Mouse (Mus musculus) MEL (cell line): ENCODE measurements around the gene AC134908.4.

Source experiments
- BHLHE40 ChIP-seq: IDR thresholded peaks from 2 replicates; pipeline ENCODE4 v1.6.1; 2012; ENCODE audit warnings: low read depth, mild to moderate bottlenecking, inconsistent platforms, low read length, improper control_type of control experiment, borderline replicate concordance
- CHD2 ChIP-seq: IDR thresholded peaks from 2 replicates; pipeline ENCODE4 v1.6.1; 2011; ENCODE audit warnings: low read length, improper control_type of control experiment
- CTCF ChIP-seq, 3 experiments: IDR thresholded peaks in 2 of 3; conservative IDR thresholded peaks in 1 of 3; 2 replicates each; pipeline ENCODE4 v1.5.1; 2011 to 2012; ENCODE audit warnings: low read length in 3 of 3, low read depth in 2 of 3, mild to moderate bottlenecking in 2 of 3, improper control_type of control experiment in 1 of 3, inconsistent platforms in 1 of 3, mixed read lengths in 1 of 3, moderate library complexity in 1 of 3; ENCODE audit not compliant: control insufficient read depth in 1 of 3, insufficient read depth in 1 of 3, poor library complexity in 1 of 3, severe bottlenecking in 1 of 3
- GATA1 ChIP-seq: IDR thresholded peaks from 2 replicates; pipeline ENCODE4 v1.6.1; 2011; ENCODE audit warnings: low read depth, low read length, improper control_type of control experiment
- MXI1 ChIP-seq: IDR thresholded peaks from 2 replicates; pipeline ENCODE4 v1.6.1; 2011; ENCODE audit warnings: mild to moderate bottlenecking, low read depth, low read length, improper control_type of control experiment
- POLR2A ChIP-seq, 2 experiments: IDR thresholded peaks; 2 replicates each; pipeline ENCODE4 v1.6.1; 2011 to 2012; ENCODE audit warnings: low read length in 2 of 2, mild to moderate bottlenecking in 2 of 2, control low read depth in 1 of 2, improper control_type of control experiment in 1 of 2, low read depth in 1 of 2, moderate library complexity in 1 of 2; ENCODE audit not compliant: control insufficient read depth in 1 of 2, insufficient read depth in 1 of 2, poor library complexity in 1 of 2
- RAD21 ChIP-seq: IDR thresholded peaks from 2 replicates; pipeline ENCODE4 v1.6.1; 2011; ENCODE audit warnings: mild to moderate bottlenecking, low read depth, low read length, improper control_type of control experiment
- SMC3 ChIP-seq: IDR thresholded peaks from 2 replicates; pipeline ENCODE4 v1.6.1; 2011; ENCODE audit warnings: low read depth, low read length, improper control_type of control experiment
- TBP ChIP-seq: IDR thresholded peaks from 2 replicates; pipeline ENCODE4 v1.8.0; 2011; ENCODE audit warnings: low read depth, low read length, improper control_type of control experiment
- TCF12 ChIP-seq: IDR thresholded peaks from 2 replicates; pipeline ENCODE4 v1.6.1; 2014; ENCODE audit warnings: low read depth, mild to moderate bottlenecking, inconsistent platforms, low read length, improper control_type of control experiment, moderate library complexity
- USF2 ChIP-seq, 2 experiments: IDR thresholded peaks; 2 replicates each; pipeline ENCODE4 v1.6.1; 2011 to 2012; ENCODE audit warnings: improper control_type of control experiment in 2 of 2, low read length in 2 of 2, borderline replicate concordance in 1 of 2, inconsistent platforms in 1 of 2, low read depth in 1 of 2, mild to moderate bottlenecking in 1 of 2; ENCODE audit not compliant: insufficient read depth in 1 of 2
- ZC3H11A ChIP-seq: IDR thresholded peaks from 2 replicates; pipeline ENCODE4 v1.6.1; 2012; ENCODE audit warnings: low read depth, mild to moderate bottlenecking, inconsistent platforms, low read length, improper control_type of control experiment
- ZMIZ1 ChIP-seq: IDR thresholded peaks from 2 replicates; pipeline ENCODE4 v1.6.1; 2012; ENCODE audit warnings: low read depth, mild to moderate bottlenecking, inconsistent platforms, low read length, improper control_type of control experiment, moderate library complexity

GRCm38 (mm10) chr17:25834595-25835222, 39.2 kb upstream of the AC134908.4 start:
- TF ChIP-seq RAD21 (no peak), USF2 (IDR thresholded peaks at IDR 0.05; ENCODE audit: borderline replicate concordance in 1 of 2, insufficient read depth in 1 of 2, low read depth in 1 of 2, low read length in 2 of 2) (no peak), POLR2A (IDR thresholded peaks at IDR 0.05; ENCODE audit: control insufficient read depth in 1 of 2, insufficient read depth in 1 of 2, low read depth in 1 of 2, low read length in 2 of 2, poor library complexity in 1 of 2) (no peak; a peak in 1 of 4 replicates), CHD2 (no peak), ZC3H11A (no peak), ZMIZ1 (no peak), BHLHE40 (no peak), SMC3 (no peak), CTCF (IDR thresholded peaks at IDR 0.05 in 2 of 3, conservative IDR thresholded peaks at IDR 0.05 in 1 of 3; ENCODE audit: control insufficient read depth in 1 of 3, insufficient read depth in 1 of 3, low read depth in 2 of 3, low read length in 3 of 3, poor library complexity in 1 of 3, severe bottlenecking in 1 of 3) (no peak), MXI1 (no peak), GATA1 (no peak), TCF12 (no peak), TBP (no peak)
